Mouse (Mus musculus) midbrain, embryonic 14.5 days (tissue): ENCODE measurements around the gene Rrnad1. TPM values are rescaled to one million over a fixed set of nuclear protein-coding genes. Genes with fewer than 3 reads are reported as not detected.

ENCODE experiments used
- ATAC-seq: fragments of 200-750 bp; cut with Nextera tagmentation; 2 replicates; pipeline ENCODE4 v1.8.0; 2017; ENCODE audit warnings: moderate number of reproducible peaks, moderate library complexity; ENCODE audit not compliant: low FRiP score, low TSS enrichment
- DNase-seq: peaks from one replicate; pipeline ENCODE4 v3.0.0-alpha.2; 2015
- H3K27ac ChIP-seq: fragments of 300-500 bp; sonication (generic); replicated peaks from 2 replicates; pipeline ENCODE4 v1.5.1; 2014; ENCODE audit warnings: mild to moderate bottlenecking, low read depth, low read length, moderate library complexity
- H3K27me3 ChIP-seq: fragments of 300-500 bp; sonication (generic); 2 replicates; pipeline ENCODE4 v1.6.1; 2014; ENCODE audit warnings: low read length, control low read depth, mixed read lengths; ENCODE audit not compliant: control insufficient read depth, insufficient read depth
- H3K36me3 ChIP-seq: fragments of 300-500 bp; sonication (generic); 2 replicates; pipeline ENCODE4 v1.6.1; 2014; ENCODE audit warnings: low read length, control low read depth; ENCODE audit not compliant: control insufficient read depth, insufficient read depth
- H3K4me1 ChIP-seq: fragments of 300-500 bp; sonication (generic); 2 replicates; pipeline ENCODE4 v1.6.1; 2014; ENCODE audit warnings: mild to moderate bottlenecking, antibody characterized with exemption, low read length, control low read depth; ENCODE audit not compliant: control insufficient read depth, insufficient read depth
- H3K4me2 ChIP-seq: fragments of 300-500 bp; sonication (generic); 2 replicates; pipeline ENCODE4 v1.6.1; 2014; ENCODE audit warnings: mild to moderate bottlenecking, low read length, moderate library complexity
- H3K4me3 ChIP-seq: fragments of 300-500 bp; sonication (generic); replicated peaks from 2 replicates; pipeline ENCODE4 v1.5.1; 2014; ENCODE audit warnings: low read depth, low read length
- H3K9ac ChIP-seq: fragments of 300-500 bp; sonication (generic); replicated peaks from 2 replicates; pipeline ENCODE4 v1.6.1; 2014; ENCODE audit warnings: mild to moderate bottlenecking, low read length, moderate library complexity
- H3K9me3 ChIP-seq: fragments of 300-500 bp; sonication (generic); 2 replicates; pipeline ENCODE4 v1.6.1; 2016; ENCODE audit warnings: low read length, control low read depth, mixed read lengths; ENCODE audit not compliant: control insufficient read depth
- WGBS: fragments of 180-500 bp; shearing (Covaris S2); extraction: QIAGEN DNeasy Blood & Tissue Kit; methylation state at CpG from one replicate; pipeline ENCODE4 v1.1.7; 2014; 5-methylcytosine and 5-hydroxymethylcytosine counted together
- polyA plus RNA-seq: library from polyadenylated mRNA; unstranded; fragments of >200 nt; fragmentation: Nextera tagmentation; extraction: Ambion mirVana; gene quantifications from 2 replicates; pipeline ENCODE4 v1.2.1, GENCODE M21; 2014

The Rrnad1 gene
- polyA plus RNA-seq, 1 experiment from 2014 or later, result 19.1 TPM

DNA sequence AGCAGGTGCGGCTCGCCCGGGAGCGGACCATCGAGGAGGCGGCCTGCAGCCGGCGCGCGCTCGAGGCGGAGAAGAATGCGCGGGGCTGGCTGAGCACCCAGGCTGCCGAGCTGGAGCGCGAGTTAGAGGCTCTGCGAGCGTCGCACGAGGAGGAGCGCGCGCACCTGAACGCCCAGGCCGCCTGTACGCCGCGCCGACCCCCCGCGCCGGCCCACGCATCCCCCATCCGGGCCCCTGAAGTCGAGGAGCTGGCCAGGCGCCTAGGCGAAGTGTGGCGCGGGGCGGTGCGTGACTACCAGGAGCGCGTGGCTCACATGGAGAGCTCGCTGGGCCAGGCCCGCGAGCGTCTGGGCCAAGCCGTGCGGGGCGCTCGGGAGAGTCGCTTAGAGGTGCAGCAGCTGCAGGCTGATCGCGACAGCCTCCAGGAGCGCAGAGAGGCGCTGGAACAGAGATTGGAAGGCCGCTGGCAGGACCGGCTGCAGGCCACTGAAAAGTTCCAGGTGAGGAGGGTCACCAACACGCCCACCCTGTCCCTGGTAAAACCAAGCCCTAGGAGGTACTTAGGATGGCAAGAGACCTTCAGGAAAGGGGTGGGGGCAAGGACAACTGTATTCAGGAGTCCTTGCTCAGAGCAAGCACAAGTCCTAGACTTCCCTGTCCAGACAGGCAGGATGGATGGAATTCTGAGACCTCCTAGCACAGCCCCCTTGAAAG, 41.1 kb upstream of the Rrnad1 start:
- Histone ChIP-seq H3K36me3 (peaks cover 7% of the 10 kb centered on the region; the same call in 1 of the 2 replicates), H3K9ac (peak overlapping the region; percentile 71), H3K27me3 (no peaks in the 10 kb centered on the region), H3K4me3 (peak overlapping the region; percentile 58), H3K9me3 (no peaks in the 10 kb centered on the region), H3K4me1 (peaks cover 30% of the 10 kb centered on the region), H3K27ac (peak overlapping the region; percentile 66), H3K4me2 (peak overlapping the region; percentile 94)
- ATAC-seq (0 out of 2 replicates have a peak, but pooled peaks have one; percentile 3), DNase-seq (peak; percentile 71)
- under 1% methylated on average over 59 of the region's 60 CpGs for WGBS

DNA sequence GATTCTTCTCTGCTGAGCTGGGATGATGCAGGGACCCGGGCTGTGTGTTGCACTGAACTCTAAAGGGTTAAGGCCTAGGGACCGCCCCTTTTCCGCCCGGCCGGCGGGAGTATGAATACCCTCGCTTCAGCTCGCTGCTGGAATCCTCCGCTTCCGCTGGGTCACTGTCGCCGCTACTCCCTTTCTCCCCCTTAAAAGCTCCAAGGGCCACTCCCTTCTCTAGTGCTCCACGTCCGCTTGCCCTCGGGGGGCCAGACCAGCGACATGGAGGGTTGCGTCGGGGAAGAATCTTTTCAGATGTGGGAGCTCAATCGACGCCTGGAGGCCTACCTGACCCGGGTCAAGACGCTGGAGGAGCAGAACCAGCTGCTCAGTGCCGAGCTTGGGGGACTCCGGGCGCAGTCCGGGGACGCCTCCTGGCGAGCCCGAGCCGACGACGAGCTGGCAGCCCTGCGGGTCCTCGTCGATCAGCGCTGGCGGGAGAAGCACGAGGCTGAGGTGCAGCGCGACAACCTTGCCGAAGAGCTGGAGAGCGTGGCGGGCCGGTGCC, 40.5 kb upstream of the Rrnad1 start, which contains the start of gene Nes:
TSS of gene Nes (plus strand) at position 140 of the 550 bp plus-strand sequence.
- peak within 1 kb of the TSS; percentile 58 for H3K4me3 ChIP-seq
- no peaks in the 10 kb centered on the region for H3K27me3 ChIP-seq
- H3K27ac ChIP-seq, result peak within 1 kb of the TSS; percentile 66
- H3K4me2 ChIP-seq, result peak within 1 kb of the TSS; percentile 94
- WGBS, result under 1% methylated on average over 44 of the region's 44 CpGs
- no peaks in the 10 kb centered on the region for H3K9me3 ChIP-seq
- ATAC-seq, result peak; percentile 71
- peak; percentile 91 for DNase-seq
- H3K4me1 ChIP-seq, result peaks cover 30% of the 10 kb centered on the region
- H3K9ac ChIP-seq, result peak within 1 kb of the TSS; percentile 71
- peaks cover 7% of the 10 kb centered on the region; the same call in 1 of the 2 replicates for H3K36me3 ChIP-seq

DNA sequence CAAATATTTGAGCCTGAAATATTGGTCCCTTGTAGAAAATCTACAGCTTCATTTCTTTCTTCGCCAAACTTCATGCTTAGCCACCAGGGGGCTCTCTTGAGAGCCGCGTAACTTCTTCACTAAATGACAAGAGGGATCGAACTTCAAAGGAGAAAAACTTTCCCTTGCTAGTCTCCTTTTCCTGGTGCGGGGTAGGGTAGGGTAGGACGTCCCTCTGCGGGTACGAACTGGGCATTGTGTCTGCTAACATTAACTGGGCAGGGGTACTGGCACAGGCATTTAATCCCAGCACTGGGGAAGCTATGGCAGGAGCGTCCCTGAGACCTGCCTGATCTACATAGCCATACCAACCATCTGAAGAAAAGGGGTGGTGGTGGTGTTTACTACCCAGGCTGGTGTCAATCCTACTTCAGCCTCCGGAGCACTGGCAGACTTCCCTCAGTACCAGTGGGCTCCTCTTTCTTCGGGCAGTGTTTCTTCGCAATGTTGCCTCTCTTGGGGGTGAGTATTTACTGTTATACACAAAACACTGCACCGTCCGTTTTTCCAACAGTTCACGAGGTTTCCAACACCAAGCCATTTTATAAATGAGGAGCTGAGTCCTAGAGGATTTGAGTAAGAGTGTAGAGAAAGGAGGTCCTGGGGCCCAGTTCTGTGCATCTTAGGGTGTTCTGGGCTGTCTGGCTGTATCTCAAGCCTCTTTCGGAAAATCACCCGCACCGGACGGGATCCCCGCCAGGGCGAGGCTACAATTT, 39.8 kb upstream of the Rrnad1 start:
- Histone ChIP-seq H3K9me3 (no peaks in the 10 kb centered on the region), H3K36me3 (peaks cover under 1% of the 10 kb centered on the region; the same call in 1 of the 2 replicates), H3K9ac (no peak overlapping the region; the same call in 1 of the 2 replicates), H3K27ac (peak overlapping the region; percentile 66), H3K4me1 (peaks cover 30% of the 10 kb centered on the region), H3K4me3 (peak overlapping the region; percentile 58), H3K4me2 (peak overlapping the region; percentile 94), H3K27me3 (no peaks in the 10 kb centered on the region)
- DNase-seq, result peak; percentile 89
- ATAC-seq, result no peak
- WGBS, result 1% methylated on average over 21 of the region's 21 CpGs

DNA sequence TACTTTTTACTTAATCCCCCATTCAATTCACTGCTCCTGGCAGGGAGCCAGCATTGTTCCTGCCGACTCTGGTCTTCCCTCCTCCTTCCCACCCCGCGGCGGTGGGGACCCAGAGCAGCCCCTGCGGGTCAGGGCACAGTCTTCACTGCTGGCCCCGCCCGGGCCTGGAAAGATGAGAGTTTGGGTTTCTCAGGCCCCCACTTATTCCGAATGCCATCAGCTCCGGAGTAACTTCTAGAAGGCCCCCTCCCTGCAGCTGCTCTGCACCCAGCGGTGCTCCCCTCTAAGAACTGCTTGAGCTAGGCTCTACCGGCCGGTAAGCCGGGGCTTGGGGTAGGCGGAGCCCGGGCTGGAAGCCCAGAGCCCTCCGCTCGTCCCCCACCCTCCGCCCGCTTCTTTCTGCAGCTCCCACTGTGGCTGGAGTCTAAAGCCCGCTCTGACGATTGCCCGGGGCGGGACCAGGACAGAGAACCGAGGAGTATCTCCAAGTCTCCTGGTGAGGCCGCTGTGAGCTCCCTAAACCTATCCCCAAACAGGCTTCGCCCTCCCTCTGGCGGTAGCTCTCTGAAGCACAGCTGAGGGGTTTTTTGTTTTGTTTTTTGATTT, 30.2 kb upstream of the Rrnad1 start:
- Histone ChIP-seq H3K9me3 (no peaks in the 10 kb centered on the region), H3K4me3 (peak overlapping the region; percentile 37), H3K9ac (peak overlapping the region; percentile 51), H3K4me2 (peak overlapping the region; percentile 70), H3K27ac (peak overlapping the region; percentile 90), H3K4me1 (peaks cover 12% of the 10 kb centered on the region), H3K27me3 (no peaks in the 10 kb centered on the region), H3K36me3 (no peaks in the 10 kb centered on the region)
- WGBS, result under 1% methylated on average over 27 of the region's 27 CpGs
- peak; percentile 96 for DNase-seq
- ATAC-seq, result peak; percentile 97

DNA sequence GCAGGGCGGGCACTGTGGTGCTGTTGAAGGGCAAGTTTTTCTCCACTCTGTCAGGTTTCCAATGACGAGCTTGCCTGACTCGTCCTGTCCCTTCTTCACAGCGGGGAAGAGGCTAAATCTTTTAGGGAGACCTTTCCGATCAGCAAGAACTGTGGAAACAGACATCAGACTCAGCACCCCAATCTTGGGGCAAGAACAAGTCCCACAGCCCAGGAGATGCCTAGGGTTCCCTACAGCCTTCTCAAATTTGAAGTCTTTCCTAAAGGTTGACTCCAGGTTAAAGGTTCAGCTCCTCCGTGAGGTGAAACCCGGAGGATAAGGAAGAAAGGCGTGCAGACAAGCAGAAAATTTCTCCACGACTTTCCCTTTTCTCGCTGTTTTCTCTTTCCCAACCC, 29.7 kb upstream of the Rrnad1 start:
- no peaks in the 10 kb centered on the region for H3K9me3 ChIP-seq
- DNase-seq, result no peak
- peak overlapping the region; percentile 37 for H3K4me3 ChIP-seq
- H3K27me3 ChIP-seq, result no peaks in the 10 kb centered on the region
- H3K27ac ChIP-seq, result peak overlapping the region; percentile 90
- WGBS, result 1% methylated on average over 10 of the region's 10 CpGs
- H3K36me3 ChIP-seq, result no peaks in the 10 kb centered on the region
- peak overlapping the region; percentile 70 for H3K4me2 ChIP-seq
- H3K9ac ChIP-seq, result peak overlapping the region; percentile 51; the same call in 1 of the 2 replicates
- peaks cover 12% of the 10 kb centered on the region for H3K4me1 ChIP-seq
- no peak for ATAC-seq

DNA sequence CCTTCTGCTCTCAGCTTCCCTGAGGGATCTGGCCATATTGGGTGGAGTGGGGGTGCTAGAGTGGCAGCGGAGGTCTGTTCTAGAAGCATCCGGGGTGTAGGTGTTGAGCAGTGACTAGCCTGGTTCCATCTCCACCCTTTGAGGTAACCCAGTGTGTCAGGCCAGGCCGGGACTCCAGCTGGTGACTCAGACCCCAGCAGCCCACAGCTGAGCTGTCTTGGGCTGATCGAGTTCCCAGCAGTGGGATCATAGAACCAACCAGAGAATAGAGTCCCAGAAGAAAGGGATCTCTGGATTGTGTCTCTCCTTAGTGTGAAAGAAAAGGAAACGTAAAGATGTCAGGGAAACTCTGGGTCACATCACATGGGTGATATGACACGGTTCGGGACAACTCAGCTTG, 28.9 kb upstream of the Rrnad1 start:
- Histone ChIP-seq H3K9me3 (no peaks in the 10 kb centered on the region), H3K9ac (no peak overlapping the region), H3K4me3 (no peak overlapping the region), H3K36me3 (no peaks in the 10 kb centered on the region), H3K4me1 (peaks cover 12% of the 10 kb centered on the region), H3K27me3 (no peaks in the 10 kb centered on the region), H3K4me2 (no peak overlapping the region), H3K27ac (peak overlapping the region; percentile 90; the same call in 1 of the 2 replicates)
- WGBS, result 65% methylated on average over 7 of the region's 7 CpGs
- ATAC-seq (no peak), DNase-seq (no peak)

DNA sequence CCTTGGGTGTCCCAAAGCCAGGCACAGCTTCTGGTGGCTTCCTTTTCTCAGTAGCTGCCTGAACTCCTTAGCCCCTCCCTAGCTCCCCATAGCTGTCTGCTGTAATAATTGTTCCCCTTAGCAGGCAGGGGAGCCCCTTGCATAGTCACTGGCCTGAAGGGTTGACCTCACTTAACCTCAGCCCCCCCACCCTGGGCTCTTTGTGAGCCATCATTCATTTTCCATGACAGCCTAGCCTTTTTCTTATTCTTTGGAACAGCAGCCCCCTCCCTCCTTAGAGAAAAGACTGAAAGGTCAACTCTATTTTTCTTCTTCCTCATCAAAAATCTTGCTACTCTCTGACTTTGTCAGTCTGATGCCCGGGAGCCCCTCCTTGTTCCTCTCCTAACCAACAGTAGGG, 28.4 kb upstream of the Rrnad1 start:
- H3K4me2 ChIP-seq, result no peak overlapping the region
- ATAC-seq, result no peak
- peaks cover 12% of the 10 kb centered on the region for H3K4me1 ChIP-seq
- WGBS, result 35% methylated on average over 1 of the region's 1 CpGs
- H3K27me3 ChIP-seq, result no peaks in the 10 kb centered on the region
- H3K36me3 ChIP-seq, result no peaks in the 10 kb centered on the region
- H3K9me3 ChIP-seq, result no peaks in the 10 kb centered on the region
- DNase-seq, result no peak
- no peak overlapping the region for H3K27ac ChIP-seq
- H3K9ac ChIP-seq, result no peak overlapping the region
- no peak overlapping the region for H3K4me3 ChIP-seq

DNA sequence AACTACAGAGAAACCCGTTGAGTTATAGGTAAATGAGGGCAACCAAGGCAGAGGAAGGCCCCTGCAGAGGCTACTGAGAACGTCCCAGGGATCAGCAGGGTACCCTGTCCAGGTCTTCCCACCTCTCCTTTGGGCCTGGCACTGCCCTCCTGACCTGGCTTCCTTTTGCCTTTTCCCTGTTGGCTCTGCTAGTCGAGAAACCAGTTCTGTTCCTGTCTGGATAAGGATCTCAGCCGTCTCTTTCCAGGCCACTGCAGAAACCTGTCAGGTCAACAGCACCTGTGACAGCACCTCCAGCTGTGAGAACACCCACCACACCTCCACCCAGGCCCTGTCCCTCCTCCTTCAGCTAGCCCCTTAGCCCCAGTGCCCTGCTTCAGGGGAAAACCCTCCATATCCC, 28.0 kb upstream of the Rrnad1 start:
- Histone ChIP-seq H3K4me2 (no peak overlapping the region), H3K27ac (no peak overlapping the region), H3K36me3 (no peaks in the 10 kb centered on the region), H3K4me1 (peaks cover 12% of the 10 kb centered on the region), H3K4me3 (no peak overlapping the region), H3K27me3 (no peaks in the 10 kb centered on the region), H3K9ac (no peak overlapping the region), H3K9me3 (no peaks in the 10 kb centered on the region)
- 39% methylated on average over 4 of the region's 4 CpGs for WGBS
- DNase-seq (no peak), ATAC-seq (no peak)
